Mouse (Mus musculus) T-helper 1 cell (primary cell): Measurements from ENCODE around the gene Dstn.

Source experiments
- in situ Hi-C: fragments of 300-600 bp; cut with MboI, MseI; formaldehyde crosslinking; loops from one replicate; pipeline ENCODE4 v1.15.1; 2025; ENCODE audit warnings: high pct_unique_total_duplicates

Dstn gene

GRCm38 (mm10) chr2:143915600-143916135 is 548 bp downstream of the Dstn start:
- in situ Hi-C loops = loop anchor here (5.0 kb wide), 1 partner anchor 78 kb away; no protein-coding TSS in a partner anchor

DNA sequence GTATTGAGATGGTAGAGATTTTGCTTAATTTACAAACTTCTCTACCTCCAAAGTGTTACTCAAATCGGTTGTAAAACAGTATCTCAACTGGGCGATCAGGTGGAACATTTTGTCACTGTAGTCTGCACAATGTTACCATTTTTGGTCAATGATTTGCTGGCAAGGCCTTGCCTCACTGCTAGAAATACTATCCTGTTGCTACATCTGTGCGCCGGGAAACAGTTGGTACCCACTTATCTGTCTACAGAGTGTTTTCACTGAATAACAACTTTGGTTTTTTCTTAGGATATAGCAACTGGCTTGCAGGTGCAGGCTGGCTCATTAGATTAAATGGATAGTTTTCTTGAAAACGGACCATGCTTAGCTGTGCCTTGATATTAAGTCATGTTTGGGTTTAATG is 1.1 kb downstream of the Dstn start:
- in situ Hi-C loops = loop anchor here (5.0 kb wide), 1 partner anchor 79 kb away; no protein-coding TSS in a partner anchor

DNA sequence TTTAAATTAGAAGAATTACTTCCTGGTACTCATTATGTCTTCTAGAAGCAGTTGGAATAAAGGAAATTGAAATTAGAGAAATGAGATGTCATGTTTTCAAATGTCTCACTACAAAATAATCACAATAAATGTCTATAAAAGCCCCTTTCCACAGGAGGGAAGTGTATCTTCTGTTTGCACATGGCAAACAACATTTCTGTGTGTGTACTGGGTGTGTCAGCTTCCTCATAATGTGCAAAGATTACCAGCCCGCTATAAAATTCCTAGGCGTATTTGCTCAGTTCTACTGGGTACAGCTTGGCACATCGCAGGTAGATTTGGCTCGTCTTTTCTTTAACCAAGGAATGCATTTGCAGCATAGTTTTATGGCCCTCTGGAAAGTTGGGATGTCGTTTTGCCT is 2.5 kb downstream of the Dstn start:
- in situ Hi-C loops = loop anchor here (5.0 kb wide), 1 partner anchor 80 kb away; no protein-coding TSS in a partner anchor

DNA sequence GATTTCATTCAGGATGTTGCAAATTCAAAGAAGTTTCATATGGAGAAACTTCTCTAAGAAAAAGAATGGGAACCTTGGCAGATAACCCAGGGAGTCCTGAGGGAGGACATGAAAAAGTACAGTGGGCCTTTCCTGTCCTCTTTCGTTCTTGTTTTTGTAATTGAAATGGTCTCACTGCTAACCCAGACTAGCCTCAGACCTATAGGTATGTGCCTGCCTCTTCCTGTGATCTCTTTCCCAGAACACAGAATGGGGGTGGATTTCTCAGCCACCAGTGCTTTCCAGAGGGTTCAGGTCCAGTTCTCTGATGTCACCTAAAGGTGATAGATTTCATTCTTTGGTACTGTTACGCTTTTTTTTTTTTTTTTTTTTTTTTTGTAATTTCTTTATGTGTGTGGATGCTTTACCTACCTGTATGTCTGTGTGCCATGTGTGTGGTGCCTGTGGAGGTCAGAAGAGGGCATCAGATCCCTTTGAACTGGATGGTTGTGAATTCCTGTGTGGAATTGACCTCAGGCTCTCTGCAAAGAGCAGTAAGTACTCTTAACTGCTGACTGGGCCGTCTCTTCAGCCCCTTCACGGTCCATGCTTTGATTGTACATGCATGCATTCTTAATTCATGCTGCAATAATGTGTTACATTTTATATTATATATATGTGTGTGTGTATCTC is 3.8 kb downstream of the Dstn start:
- in situ Hi-C loops = loop anchor here (5.0 kb wide), 1 partner anchor 82 kb away; no protein-coding TSS in a partner anchor

DNA sequence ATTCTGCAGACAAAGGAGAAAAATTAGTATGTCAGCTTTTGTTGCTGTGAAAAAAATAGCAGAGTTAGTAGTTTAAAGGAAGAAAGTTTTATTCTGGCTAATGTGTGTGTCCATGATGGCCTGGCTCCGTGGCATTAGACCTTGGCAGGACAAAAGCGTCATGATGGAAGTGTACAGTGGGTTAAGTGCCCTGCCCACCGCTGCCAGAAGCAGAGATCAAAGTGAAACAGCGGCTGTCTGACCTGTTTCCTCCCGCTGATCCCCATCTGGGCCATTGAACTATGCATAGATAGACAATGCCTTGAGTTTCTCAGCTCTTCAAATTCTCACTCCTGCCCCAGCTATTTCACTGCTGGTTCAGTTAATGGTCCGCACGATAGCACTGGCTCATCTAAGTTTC is 9.0 kb downstream of the Dstn start:
- in situ Hi-C loops = no loop called here

- in situ Hi-C loops = no loop called here
These were observed 10.7 kb downstream of the Dstn start for GRCm38 (mm10) chr2:143925826-143926225.

- in situ Hi-C loops = no loop called here
These were observed 14.6 kb downstream of the Dstn start for GRCm38 (mm10) chr2:143929607-143930311.

GRCm38 (mm10) chr2:143932340-143932873 is 17.3 kb downstream of the Dstn start:
- in situ Hi-C loops = no loop called here

DNA sequence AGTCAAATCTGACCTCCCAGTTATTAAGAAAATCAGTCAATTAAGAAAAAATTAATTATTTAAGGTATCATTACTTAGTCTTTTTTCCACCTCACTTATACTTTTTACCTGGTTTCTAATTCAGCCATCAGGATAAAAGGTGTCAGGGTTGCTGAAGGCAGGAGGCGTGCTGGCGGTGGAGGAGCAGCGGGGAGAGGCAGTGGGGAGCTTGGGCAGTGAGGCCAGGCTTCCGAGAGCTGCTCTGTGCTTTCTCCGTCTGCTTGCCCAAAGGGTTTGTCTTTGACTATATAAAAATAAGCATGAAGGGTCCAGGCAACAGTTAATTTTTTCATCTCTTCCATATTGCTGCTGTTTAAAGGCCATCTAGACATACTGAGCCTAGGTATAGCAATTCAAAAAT is 18.4 kb downstream of the Dstn start:
- in situ Hi-C loops = no loop called here

DNA sequence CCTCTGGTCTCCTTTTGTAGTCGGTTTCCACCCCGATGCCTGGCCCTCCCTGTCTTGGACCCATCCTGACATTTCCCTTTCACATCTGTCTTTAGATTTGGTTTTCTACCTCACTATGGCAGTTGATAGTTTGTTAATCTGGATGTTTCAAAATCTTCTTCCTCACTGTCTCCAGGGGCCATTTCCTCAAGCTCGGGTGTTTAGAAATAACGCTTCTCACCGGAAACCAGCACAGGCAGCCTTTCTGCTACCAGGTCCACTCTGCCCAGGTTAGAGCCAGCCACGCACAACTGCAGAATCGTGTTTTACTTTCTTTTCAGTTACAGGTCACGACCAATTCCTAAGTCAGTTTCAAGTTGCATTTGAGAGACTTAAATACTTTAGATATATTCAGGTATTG is 19.3 kb downstream of the Dstn start:
- in situ Hi-C loops = no loop called here

GRCm38 (mm10) chr2:143937861-143938260 is 22.7 kb downstream of the Dstn start:
- in situ Hi-C loops = no loop called here

- in situ Hi-C loops = no loop called here
These were observed 25.3 kb downstream of the Dstn start for GRCm38 (mm10) chr2:143940406-143940805.

- in situ Hi-C loops = no loop called here
These were observed 29.7 kb downstream of the Dstn start for GRCm38 (mm10) chr2:143944796-143945195.

- in situ Hi-C loops = no loop called here
These were observed 30.5 kb downstream of the Dstn start for GRCm38 (mm10) chr2:143945466-143946075.

- in situ Hi-C loops = no loop called here
These were observed 31.3 kb downstream of the Dstn start for GRCm38 (mm10) chr2:143946399-143946798.

DNA sequence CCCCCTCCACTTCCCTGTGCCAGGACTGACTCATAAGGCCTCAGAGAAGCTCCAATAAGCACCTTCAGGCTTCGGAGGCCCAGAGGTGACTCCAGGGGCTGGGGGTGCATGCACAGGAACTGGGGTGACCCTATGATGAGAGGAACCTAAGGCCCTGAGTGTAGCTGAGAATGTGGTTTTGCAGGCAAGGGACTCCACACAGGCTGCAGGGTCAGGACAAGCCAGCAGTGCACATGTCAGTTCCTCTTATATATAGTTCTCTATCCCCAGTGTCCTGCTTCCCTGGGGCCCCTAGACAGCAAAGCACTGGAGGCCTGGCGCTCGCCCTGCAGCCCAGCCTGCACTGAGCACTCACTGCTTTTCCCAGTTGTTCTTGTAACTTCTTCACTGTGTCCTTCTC is 32.9 kb downstream of the Dstn start:
- in situ Hi-C loops = no loop called here

DNA sequence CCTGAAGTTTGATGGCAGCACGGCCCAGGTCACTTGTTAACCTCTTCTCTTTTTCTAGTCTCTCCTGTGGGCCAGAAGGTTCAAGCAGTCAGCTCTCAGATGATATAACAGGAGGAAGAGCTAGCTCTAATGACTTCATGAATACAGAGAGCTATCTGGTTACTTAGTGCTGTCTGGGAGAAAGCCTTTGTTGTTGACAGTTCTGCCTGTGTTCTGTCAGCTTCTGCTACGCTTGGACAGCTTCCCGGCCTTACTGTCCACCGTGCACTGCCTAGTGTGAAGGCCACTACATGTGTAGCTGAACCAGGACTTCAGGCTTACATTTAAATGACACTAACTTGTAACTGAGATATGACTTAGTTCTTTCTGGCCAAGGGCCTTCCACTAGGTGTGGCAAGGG is 33.3 kb downstream of the Dstn start:
- in situ Hi-C loops = no loop called here

- in situ Hi-C loops = no loop called here
These were observed 34.1 kb downstream of the Dstn start for GRCm38 (mm10) chr2:143949217-143949616.

DNA sequence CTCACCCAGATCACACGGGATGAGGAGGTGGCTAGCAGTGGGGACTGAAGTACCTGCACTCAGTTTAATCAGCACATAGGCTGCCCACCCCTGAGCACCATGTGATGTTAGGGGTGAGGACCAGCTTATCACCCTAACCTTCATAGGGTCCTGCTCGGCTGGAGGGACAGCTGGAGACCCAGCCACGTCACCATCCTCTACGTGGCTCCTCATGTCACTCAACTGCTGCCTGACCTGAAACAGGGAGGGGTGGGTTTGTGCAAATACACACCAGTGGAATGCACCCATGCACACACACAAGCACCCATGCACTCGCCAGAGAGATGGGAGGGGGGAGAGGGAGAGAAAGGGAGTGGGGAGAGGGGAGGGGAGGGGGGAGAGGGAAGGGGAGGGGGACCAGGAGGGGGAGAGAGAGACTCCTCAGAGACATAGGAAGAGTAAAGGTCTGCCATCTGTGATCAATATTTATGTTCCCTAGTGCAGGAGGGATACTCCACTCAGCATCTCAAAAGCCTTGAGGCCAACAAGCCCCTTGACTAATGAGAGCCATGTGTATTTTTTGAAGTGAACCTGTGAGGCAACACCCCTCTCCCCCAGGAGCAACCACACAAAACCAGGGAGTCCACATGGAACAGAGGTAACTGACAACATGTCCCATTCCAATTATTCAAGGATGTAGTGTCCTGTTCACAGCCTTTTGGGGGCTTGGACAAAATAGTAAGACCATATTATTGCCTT is 35.3 kb downstream of the Dstn start:
- in situ Hi-C loops = loop anchor here (10.0 kb wide), 1 partner anchor 366 kb away; no protein-coding TSS in a partner anchor

DNA sequence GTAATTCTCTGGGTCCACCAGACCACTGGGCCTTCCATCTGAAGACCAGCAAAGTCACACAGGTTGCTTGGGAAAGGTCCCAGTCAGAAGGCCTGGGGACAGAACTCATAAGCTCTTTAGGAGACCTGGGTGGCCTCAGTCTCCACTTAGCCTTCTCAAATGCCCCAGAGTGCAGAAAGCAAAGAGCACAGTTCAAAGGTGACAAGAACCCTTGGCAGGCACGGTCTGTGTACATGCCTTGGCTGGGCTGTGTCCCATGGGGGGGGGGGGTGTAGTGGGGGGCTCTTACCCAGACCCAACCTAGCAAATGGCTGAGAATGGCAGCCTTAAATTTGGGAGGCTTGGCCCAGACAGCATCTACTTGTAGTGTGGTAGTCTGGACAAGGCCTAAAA is 35.9 kb downstream of the Dstn start:
- in situ Hi-C loops = loop anchor here (10.0 kb wide), 1 partner anchor 366 kb away; no protein-coding TSS in a partner anchor
